Mouse (Mus musculus): ENCODE measurements at regions not wholly inside any gene's neighbourhood (a gene's known extent, or its start where the extent isn't known, plus 50 kb on each side); places are given as distances from the start of the nearest gene placed in this dataset.

- TF ChIP-seq GATA1 (IDR thresholded peaks at IDR 0.05; ENCODE audit: borderline replicate concordance, low read length) = no peak
- TF ChIP-seq FLI1 (IDR thresholded peaks at IDR 0.05; ENCODE audit: low read length) = no peak
Observed at GRCm38 (mm10) chr12:109798846-109799245, 198.7 kb upstream of the Rtl1 start.
